Mouse (Mus musculus) frontal cortex, adult 2 months (tissue): ENCODE measurements around the gene Hist1h2ad. TPM values are rescaled to one million over a fixed set of nuclear protein-coding genes. Genes with fewer than 3 reads are reported as not detected.
A peak's percentile ranks its signal among the peaks of the same experiment; 100 is the strongest.

Source experiments
- DNase-seq, 2 experiments: peaks; one replicate each; pipeline ENCODE4 v3.0.0; 2022; ENCODE audit warnings: low spot score in 1 of 2; ENCODE audit errors: extremely low spot score in 1 of 2
- polyA plus RNA-seq: library from polyadenylated mRNA; depleted of rRNA; stranded (reverse); fragments of >200 nt; gene quantifications from 2 replicates; pipeline ENCODE4 v1.2.3, GENCODE M21; 2012; rRNA removed

The Hist1h2ad gene
- polyA plus RNA-seq, 1 experiment = 1.9 TPM

GRCm38 (mm10) chr13:23610393-23610792 is 36.2 kb downstream of the Hist1h2ad start:
- no peak for DNase-seq

GRCm38 (mm10) chr13:23611638-23612037 is 37.5 kb downstream of the Hist1h2ad start:
- DNase-seq = no peak

DNA sequence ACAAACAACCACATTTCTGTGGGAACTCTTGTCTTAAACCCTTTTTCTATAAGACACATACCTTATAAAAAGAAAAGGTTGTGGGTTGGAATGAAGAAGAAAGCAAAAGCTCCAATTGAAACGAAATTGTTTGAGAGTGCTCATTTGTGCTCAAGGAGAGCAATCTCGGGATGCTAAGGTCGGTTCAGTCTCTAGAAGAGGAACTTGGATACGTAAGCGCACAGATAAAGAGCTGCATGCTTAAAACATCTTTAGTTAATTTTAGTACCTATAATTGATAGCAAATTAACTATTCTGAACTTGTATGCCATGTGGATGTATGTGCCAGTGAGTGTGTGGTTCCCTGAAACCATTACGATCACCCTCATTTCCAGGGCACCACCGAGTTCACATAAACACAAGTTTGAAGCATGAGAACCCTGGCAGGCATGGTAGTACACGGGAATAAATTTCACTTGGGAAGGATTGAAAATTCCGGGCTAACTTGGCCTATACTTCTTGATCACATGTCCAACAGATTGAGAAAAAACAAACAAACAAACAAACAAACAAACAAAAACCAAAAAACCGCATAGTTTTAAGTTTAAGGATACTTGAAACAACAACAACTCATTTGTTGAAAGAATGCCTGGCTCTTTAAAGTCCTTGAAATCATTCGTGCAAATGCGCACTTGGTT is 46.0 kb downstream of the Hist1h2ad start:
- DNase-seq = no peak

DNA sequence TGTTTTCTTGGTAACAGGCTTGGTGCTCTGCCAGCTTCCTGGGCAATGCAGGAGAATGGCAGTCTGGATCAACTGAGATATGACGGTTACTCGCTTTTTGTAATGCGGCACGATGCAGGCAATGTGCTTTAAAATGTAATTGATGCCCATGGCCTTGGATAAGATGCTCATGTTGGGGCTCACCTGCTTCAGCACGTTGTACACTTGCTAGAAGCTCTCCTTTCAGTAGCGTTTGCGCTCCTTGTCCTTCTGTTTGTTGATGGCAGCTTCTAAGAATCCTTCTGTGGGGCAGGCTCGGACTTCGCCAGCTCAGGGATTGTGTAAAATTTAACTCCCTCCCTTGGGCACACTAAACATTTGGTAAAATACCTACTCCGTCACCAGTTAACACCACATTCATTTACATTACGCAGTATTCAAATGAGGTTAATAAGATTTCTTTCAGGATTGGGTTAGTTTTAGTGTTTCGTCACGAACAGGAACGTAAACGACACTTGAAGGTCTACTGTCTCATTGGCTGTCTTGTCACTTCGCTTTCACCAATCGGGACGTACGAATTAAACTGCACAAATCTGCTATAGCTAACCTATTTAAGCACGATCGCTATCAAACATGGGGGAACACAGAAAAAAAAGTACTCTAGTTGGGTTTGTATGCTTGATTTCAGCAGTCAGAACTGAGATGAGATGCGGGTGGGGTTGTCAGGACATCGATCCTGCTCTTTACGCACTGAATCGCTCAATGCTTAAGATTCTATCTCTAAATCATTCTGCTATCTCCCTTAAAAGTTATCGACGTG is 46.8 kb downstream of the Hist1h2ad start, which contains the start of gene Hist1h2be:
Gene Hist1h2be (minus strand): TSS at position 392 of the 799 bp plus-strand sequence.
- peak; percentile 84 to 88 for DNase-seq

- peak; percentile 63 to 79 for DNase-seq
Observed at GRCm38 (mm10) chr13:23621532-23622174, 47.5 kb downstream of the Hist1h2ad start.

DNA sequence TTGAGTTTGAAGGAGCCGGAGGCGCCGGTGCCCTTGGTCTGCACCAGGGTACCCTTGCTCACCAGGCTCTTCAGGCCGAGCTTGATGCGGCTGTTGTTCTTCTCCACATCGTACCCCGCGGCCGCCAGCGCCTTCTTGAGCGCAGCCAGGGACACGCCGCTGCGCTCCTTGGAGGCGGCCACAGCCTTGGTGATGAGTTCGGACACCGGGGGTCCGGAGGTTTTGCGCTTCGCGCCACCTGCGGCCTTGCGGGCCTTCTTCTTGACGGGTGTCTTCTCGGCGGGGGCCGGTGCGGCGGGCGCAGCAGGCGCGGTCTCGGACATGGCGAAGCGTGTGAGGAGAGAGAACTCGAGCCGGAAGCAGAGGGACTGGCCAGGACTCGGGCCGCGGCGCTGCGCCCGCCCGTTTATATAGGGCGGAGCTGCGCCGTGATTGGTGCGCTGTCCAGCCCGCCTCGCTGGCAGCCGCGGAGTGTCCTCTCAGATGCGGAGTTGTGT is 48.0 kb downstream of the Hist1h2ad start, which contains the start of gene Hist1h1e:
Gene Hist1h1e (minus strand): TSS at position 384 of the 497 bp plus-strand sequence.
- DNase-seq = peak; percentile 66 to 89

DNA sequence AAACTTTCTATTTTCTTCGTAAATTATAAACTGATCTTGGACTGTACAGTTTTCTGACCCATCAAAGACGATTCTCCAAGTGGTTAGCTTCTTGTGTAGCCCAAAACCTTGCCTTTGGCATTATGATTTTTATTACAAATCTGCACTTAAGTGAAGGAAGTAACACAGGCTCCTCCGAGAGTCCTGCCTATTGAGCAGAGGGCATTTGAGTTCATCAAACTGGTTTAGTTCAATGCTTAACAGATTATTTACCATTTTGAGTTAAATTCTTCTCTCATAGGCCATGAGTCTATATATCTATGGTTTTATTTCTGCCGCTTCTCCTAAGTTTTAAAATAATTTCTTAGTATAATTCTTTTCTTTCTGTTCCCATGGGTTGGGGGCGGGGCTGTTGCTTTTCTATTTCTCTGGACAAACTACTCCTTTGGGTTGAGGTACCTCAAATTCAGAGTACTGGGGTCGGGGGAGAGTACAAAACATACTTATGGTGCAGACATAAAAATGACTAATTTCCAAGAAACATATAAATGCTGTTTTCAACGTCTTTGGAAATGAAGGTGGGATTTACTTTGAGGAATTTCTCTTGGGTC is 48.8 kb downstream of the Hist1h2ad start:
- DNase-seq = peak in 1 of 2 experiments; percentile 11

Other genes with a start within 250 kb of the Hist1h2ad start
- 16.4 and 18.5 TPM in 2 replicates for gene Zfp322a, start 205.2 kb upstream of the Hist1h2ad start, polyA plus RNA-seq
- 7.6 TPM in 2 replicates for gene Abt1, start 150.5 kb upstream of the Hist1h2ad start, polyA plus RNA-seq
- 0.06 and 0.13 TPM in 2 replicates for gene Btn1a1, start 108.5 kb upstream of the Hist1h2ad start, polyA plus RNA-seq
- gene Btn2a2, start 85.5 kb upstream of the Hist1h2ad start, polyA plus RNA-seq = 0.38 and 0.46 TPM in 2 replicates
- 26.6 and 33.5 TPM in 2 replicates for gene Hist1h4h, start 43.3 kb upstream of the Hist1h2ad start, polyA plus RNA-seq
- gene Hist1h2af, start 40.5 kb upstream of the Hist1h2ad start, polyA plus RNA-seq = 3.9 and 9.2 TPM in 2 replicates
- 0.46 and 0.82 TPM in 2 replicates for gene Hist1h3g, start 39.0 kb upstream of the Hist1h2ad start, polyA plus RNA-seq
- gene Hist1h2bh, start 31.0 kb upstream of the Hist1h2ad start, polyA plus RNA-seq = 0.15 and 0.44 TPM in 2 replicates
- gene Hist1h3f, start 30.3 kb upstream of the Hist1h2ad start, polyA plus RNA-seq = 0.22 and 0.59 TPM in 2 replicates
- gene Hist1h4f, start 22.7 kb upstream of the Hist1h2ad start, polyA plus RNA-seq = 2.8 and 3.7 TPM in 2 replicates
- 0.14 and 0.19 TPM in 2 replicates for gene Hist1h1d, start 21.1 kb upstream of the Hist1h2ad start, polyA plus RNA-seq
- 2.2 and 3.3 TPM in 2 replicates for gene Hist1h3e, start 12.0 kb upstream of the Hist1h2ad start, polyA plus RNA-seq
- gene Hist1h2ae, start 3.2 kb upstream of the Hist1h2ad start, polyA plus RNA-seq = 0.56 and 1.7 TPM in 2 replicates
- gene Hist1h2bg, start 3.0 kb upstream of the Hist1h2ad start, polyA plus RNA-seq = 9.7 and 10.4 TPM in 2 replicates
- gene Hist1h2bf, start 185 bp upstream of the Hist1h2ad start, polyA plus RNA-seq = 0.80 and 1.6 TPM in 2 replicates
- gene Hist1h3d, start 1.4 kb downstream of the Hist1h2ad start, polyA plus RNA-seq = 2.8 and 3.4 TPM in 2 replicates
- gene Hist1h4d, start 7.2 kb downstream of the Hist1h2ad start, polyA plus RNA-seq = 3.4 and 4.3 TPM in 2 replicates
- 4.3 and 4.7 TPM in 2 replicates for gene Hist1h2be, start 46.7 kb downstream of the Hist1h2ad start, polyA plus RNA-seq
- gene Hist1h1e, start 48.2 kb downstream of the Hist1h2ad start, polyA plus RNA-seq = 2.8 and 3.3 TPM in 2 replicates
- 1.7 and 2.1 TPM in 2 replicates for gene Hist1h2ac, start 109.6 kb downstream of the Hist1h2ad start, polyA plus RNA-seq
- gene Hist1h2bc, start 109.8 kb downstream of the Hist1h2ad start, polyA plus RNA-seq = 154 and 172 TPM in 2 replicates
- gene Hist1h1t, start 121.4 kb downstream of the Hist1h2ad start, polyA plus RNA-seq = not detected in 2 replicates
- 3.1 and 3.3 TPM in 2 replicates for gene Hist1h4c, start 124.1 kb downstream of the Hist1h2ad start, polyA plus RNA-seq
- 3.8 and 4.4 TPM in 2 replicates for gene Hfe, start 136.5 kb downstream of the Hist1h2ad start, polyA plus RNA-seq
- gene Hist1h1c, start 164.4 kb downstream of the Hist1h2ad start, polyA plus RNA-seq = 40.7 and 52.1 TPM in 2 replicates
- gene Hist1h3c, start 171.2 kb downstream of the Hist1h2ad start, polyA plus RNA-seq = 0.24 and 0.46 TPM in 2 replicates
- 0.74 and 1.3 TPM in 2 replicates for gene Hist1h2bb, start 172.4 kb downstream of the Hist1h2ad start, polyA plus RNA-seq
- 0.82 and 2.8 TPM in 2 replicates for gene Hist1h2ab, start 176.7 kb downstream of the Hist1h2ad start, polyA plus RNA-seq
- 0.76 and 1.1 TPM in 2 replicates for gene Hist1h3b, start 177.9 kb downstream of the Hist1h2ad start, polyA plus RNA-seq
- 2.9 and 4.5 TPM in 2 replicates for gene Hist1h4b, start 182.6 kb downstream of the Hist1h2ad start, polyA plus RNA-seq
- gene Hist1h4a, start 186.8 kb downstream of the Hist1h2ad start, polyA plus RNA-seq = 3.8 and 4.6 TPM in 2 replicates
- 0.86 and 1.2 TPM in 2 replicates for gene Hist1h3a, start 188.0 kb downstream of the Hist1h2ad start, polyA plus RNA-seq
- gene Hist1h1a, start 189.3 kb downstream of the Hist1h2ad start, polyA plus RNA-seq = 0.36 and 0.58 TPM in 2 replicates
- 0.24 and 0.40 TPM in 2 replicates for gene Trim38, start 195.5 kb downstream of the Hist1h2ad start, polyA plus RNA-seq
- 0.02 and 0.04 TPM in 2 replicates for gene Slc17a2, start 232.6 kb downstream of the Hist1h2ad start, polyA plus RNA-seq